Mouse (Mus musculus): ENCODE measurements around the gene Lama1.

DNA sequence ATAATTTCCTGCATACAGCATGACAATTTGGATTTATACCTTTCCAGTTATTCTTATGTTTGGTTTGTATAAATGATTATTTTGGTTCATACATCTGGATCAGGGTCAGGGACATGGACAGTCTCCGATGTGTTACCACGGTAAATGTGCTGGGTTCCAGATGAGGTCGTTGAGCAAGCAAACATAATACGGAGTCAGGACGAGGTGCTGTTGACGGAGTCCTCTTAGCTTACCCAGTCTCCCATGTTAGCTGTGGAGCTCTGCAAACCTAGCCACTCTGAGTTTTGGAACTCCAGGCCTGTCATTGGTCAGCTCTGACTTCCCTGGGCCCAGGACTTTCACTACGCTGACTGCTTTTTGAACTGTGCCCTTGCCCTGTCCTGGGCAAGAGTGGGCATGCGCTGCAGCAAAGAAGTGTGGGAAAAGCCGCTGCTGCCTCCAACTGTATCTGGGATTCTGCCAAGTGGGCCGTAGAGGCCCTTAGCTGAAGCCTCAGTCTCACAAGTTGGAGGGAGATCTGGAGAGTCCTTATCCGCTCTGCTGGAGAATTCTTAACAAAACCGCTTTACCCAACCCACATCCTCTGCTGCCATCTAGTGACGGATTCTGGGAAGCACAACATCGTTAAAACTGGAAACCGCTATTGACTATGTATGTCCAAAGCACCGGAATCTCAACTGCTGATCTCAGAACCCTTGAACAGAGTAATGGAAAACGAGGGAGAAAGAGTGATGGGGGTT is 140.5 kb downstream of the Lama1 start:
- TF ChIP-seq CTCF (IDR thresholded peaks at IDR 0.05; ENCODE audit: low read depth), result peak; percentile 76
- no peak for TF ChIP-seq EP300 (IDR thresholded peaks at IDR 0.05; ENCODE audit: low read depth)
